Mouse (Mus musculus) granulocyte monocyte progenitor cell, adult 5-6 weeks (primary cell): ENCODE data around the gene Plb1. TPM values are rescaled to one million over a fixed set of nuclear protein-coding genes. Genes with fewer than 3 reads are reported as not detected.

Experiments used
- ATAC-seq: replicated peaks from 2 replicates; pipeline ENCODE4 v1.8.0; 2016; ENCODE audit warnings: mild to moderate bottlenecking, moderate TSS enrichment, inconsistent platforms; ENCODE audit not compliant: poor library complexity, severe bottlenecking
- total RNA-seq, 2 experiments: library from RNA; stranded (forward) in 1 of 2; stranded (reverse) in 1 of 2; fragments of 200-712, 200-1000 nt in 1 of 2; fragments of >200 nt in 1 of 2; fragmentation: Nextera tagmentation in 1 of 2; gene quantifications; 2 replicates each; pipeline ENCODE4 v1.2.3; 2014 to 2017

Plb1 gene
- not detected in 2 replicates for total RNA-seq (2014; fragmentation: Nextera tagmentation)
- total RNA-seq (2017): not detected in 2 replicates

GRCm38 (mm10) chr5:32232474-32232873 is at the start of gene Plb1:
TSS of gene Plb1 (plus strand) at chr5:32232708.
- no peak for ATAC-seq

- no peak for ATAC-seq
These were observed 49.5 kb upstream of the Plb1 start for GRCm38 (mm10) chr5:32182885-32183629.

GRCm38 (mm10) chr5:32187717-32188116 is 44.8 kb upstream of the Plb1 start:
- no peak for ATAC-seq

GRCm38 (mm10) chr5:32191259-32191658 is 41.2 kb upstream of the Plb1 start:
- no peak for ATAC-seq

GRCm38 (mm10) chr5:32192016-32192845 is 40.3 kb upstream of the Plb1 start:
- peak; percentile 70 for ATAC-seq

GRCm38 (mm10) chr5:32194236-32194635 is 38.3 kb upstream of the Plb1 start:
- peak; percentile 26 for ATAC-seq

GRCm38 (mm10) chr5:32195857-32196609 is 36.5 kb upstream of the Plb1 start:
- ATAC-seq: peak; percentile 50

- peak; percentile 77 for ATAC-seq
These were observed 34.8 kb upstream of the Plb1 start for GRCm38 (mm10) chr5:32197698-32198097.

GRCm38 (mm10) chr5:32199136-32199535 is 33.4 kb upstream of the Plb1 start:
- ATAC-seq: peak; percentile 38

- no peak for ATAC-seq
These were observed 32.9 kb upstream of the Plb1 start for GRCm38 (mm10) chr5:32199594-32199993.

GRCm38 (mm10) chr5:32204653-32205052 is 27.9 kb upstream of the Plb1 start:
- peak; percentile 62 for ATAC-seq

- ATAC-seq: no peak
These were observed 25.8 kb upstream of the Plb1 start for GRCm38 (mm10) chr5:32206726-32207125.

- ATAC-seq: no peak
These were observed 24.0 kb upstream of the Plb1 start for GRCm38 (mm10) chr5:32208460-32208859.

GRCm38 (mm10) chr5:32211011-32211410 is 21.5 kb upstream of the Plb1 start:
- no peak for ATAC-seq

GRCm38 (mm10) chr5:32213746-32214145 is 18.8 kb upstream of the Plb1 start:
- no peak for ATAC-seq

GRCm38 (mm10) chr5:32215510-32215909 is 17.0 kb upstream of the Plb1 start:
- ATAC-seq: no peak

- ATAC-seq: no peak
These were observed 16.0 kb upstream of the Plb1 start for GRCm38 (mm10) chr5:32216465-32216864.

- no peak for ATAC-seq
These were observed 15.0 kb upstream of the Plb1 start for GRCm38 (mm10) chr5:32217477-32217876.

- ATAC-seq: peak; percentile 61
These were observed 2.1 kb upstream of the Plb1 start for GRCm38 (mm10) chr5:32230372-32230771.

- ATAC-seq: 0 out of 2 replicates have a peak, but pooled peaks have one; percentile 22
These were observed 6.8 kb downstream of the Plb1 start for GRCm38 (mm10) chr5:32239337-32239736.

GRCm38 (mm10) chr5:32240741-32241140 is 8.2 kb downstream of the Plb1 start:
- no peak for ATAC-seq
